Mouse (Mus musculus) adrenal gland, adult (tissue): ENCODE measurements around the gene Pde4dip.

Source experiments
- DNase-seq, 2 experiments: peaks; one replicate each; pipeline ENCODE4 v3.0.0; 2022 to 2023; ENCODE audit warnings: low spot score in 1 of 2; ENCODE audit not compliant: inconsistent age in 2 of 2

Pde4dip gene

DNA sequence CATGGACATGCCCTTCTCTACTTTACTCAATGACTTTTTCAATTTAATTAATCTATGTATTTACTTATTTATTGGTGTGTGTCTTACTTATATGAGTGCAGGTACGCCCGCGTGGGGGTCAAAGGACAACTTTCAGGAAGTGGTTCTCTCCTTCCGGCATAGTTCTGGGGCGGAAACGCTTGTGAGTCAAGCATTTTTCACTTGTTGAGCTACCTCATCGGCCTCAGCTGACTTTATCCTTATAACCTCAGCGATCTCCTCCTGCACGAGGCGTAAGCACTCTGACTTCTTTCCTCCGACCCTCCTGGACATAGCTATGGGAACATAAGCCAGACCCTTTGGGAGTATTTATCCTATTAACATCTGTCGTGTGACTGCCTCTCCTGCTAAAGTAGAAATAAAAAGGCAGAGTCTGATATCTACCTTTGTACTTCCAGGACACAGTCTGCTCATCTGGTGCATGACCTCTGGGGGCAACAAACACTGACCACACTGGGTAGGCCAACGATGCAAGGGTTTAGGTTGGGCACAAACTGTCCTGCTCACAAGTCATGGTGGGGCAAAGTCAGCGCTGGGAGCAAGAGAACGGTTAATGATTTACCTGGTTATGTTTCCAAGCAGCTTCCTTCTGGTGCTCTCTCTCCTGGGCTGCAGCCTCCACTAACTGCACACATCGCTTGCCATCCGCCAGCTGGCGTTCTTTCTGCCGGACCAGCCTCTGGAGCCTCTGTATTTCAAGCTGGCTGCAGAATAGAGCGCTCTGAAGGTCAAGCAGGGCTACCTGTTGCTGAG is 132.0 kb downstream of the Pde4dip start:
- DNase-seq, result no peak

DNA sequence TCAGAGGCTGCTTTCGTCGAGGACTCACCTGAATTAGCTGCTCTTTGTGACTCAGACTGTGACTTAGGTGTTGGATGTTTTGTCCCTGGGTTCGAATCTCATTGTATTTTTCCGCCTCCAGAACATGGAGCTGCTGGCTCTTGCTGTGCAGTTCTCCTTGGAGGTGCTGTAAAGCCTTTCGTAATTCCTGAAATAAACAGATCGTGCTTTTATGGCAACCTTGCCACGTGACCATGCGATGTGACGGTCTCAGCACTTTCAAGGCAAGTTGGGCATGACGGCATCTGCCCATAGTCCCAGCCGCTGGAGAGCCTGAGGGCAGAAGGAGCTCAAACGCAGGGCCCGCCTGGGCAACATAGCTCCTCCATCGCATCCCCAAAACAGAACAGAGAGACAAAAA is 133.1 kb downstream of the Pde4dip start:
- DNase-seq, result no peak

DNA sequence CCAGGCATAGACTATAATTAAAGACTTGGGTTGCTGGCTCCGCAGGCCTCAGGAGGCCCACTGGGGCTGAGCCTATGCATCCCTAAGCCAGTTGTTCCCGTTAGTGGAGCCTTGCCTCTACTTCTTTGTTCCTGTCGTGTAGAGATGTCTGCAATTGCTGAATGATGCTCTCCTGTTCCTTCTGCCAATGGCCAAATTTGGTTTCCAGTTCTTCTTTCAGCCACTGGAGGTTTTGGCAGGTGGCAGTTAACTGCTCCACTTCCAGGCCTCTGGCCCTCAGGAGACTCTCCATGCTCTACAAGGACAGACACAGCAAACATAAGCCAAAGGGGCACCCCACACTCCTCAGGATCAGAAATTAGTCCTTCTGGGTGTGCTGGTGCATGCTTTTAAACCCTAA is 135.6 kb downstream of the Pde4dip start:
- DNase-seq, result no peak

DNA sequence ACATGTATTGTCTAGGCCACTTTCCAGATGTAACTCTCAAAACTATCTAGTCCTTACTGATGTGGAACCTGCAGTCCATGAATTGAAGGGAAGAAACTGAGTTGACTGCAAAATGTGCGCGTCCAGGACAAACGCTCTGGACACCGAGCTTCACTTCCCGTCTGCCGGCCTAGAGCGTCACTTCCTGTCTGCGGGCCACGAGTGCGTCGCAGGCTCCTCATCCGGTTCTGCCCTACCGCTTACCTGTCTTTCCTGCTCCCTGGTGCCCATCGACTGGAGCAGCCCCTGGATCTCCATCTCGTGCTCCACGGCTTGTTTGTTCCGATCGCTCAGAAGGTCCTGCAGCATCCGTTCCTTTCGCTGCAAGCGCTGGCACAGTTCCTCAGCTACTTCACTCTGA is 136.9 kb downstream of the Pde4dip start:
- DNase-seq, result no peak

DNA sequence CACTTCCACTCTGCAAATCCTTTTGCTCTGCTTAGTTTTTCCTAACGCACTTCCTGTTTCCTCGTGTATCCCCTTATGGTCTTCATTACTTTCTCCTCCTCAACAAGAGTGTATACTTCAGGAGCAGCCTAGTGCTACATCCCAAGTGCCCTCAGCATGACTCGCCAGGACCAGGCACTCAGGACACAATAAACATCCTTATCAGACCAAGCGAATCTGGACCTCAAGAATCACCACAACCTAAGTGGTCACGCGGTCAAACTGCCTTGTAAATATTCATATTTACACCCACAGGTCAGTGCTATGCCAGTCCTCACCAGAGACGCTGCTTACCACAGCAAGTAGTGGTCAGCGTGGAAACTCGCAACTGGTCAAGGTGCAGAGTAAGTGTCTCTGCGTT is 139.7 kb downstream of the Pde4dip start:
- no peak for DNase-seq

DNA sequence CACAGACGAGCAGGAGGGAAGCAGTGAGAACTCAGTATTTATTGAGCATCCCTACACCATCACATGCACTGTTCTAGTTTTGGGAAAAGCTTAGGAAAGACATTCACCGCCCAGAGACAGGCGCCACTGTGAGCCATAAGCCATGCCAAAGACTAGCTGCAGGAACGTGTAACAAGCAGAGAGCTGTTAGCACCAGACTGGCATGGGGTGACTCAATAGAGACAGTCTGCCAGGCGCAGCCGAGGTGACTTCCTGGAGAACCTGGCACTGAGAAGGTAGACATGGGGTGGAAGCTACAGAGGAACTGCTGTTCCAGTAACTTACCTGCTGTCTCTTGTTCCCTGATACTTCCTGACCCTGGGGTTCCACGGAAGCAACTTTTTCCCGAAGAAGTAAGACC is 145.7 kb downstream of the Pde4dip start:
- DNase-seq, result no peak

DNA sequence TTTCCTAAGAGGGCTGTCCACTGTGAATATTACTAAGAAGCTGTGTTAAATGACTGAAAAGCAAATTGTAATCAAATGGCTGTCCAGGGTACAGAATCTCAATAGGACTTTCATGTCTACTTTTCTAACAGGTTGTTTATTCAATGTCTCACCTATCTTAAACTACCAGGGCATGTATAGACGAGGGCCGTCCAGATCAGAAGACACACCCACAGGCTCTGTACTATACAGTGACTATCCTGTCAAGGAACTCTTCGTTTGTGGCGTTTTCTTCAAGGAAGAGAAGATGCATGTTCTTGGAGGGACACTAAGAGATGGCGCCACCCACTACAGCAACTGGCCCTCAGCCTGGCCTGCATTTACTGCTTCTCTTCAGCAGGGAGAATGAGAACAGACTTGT is 152.9 kb downstream of the Pde4dip start:
- no peak for DNase-seq

DNA sequence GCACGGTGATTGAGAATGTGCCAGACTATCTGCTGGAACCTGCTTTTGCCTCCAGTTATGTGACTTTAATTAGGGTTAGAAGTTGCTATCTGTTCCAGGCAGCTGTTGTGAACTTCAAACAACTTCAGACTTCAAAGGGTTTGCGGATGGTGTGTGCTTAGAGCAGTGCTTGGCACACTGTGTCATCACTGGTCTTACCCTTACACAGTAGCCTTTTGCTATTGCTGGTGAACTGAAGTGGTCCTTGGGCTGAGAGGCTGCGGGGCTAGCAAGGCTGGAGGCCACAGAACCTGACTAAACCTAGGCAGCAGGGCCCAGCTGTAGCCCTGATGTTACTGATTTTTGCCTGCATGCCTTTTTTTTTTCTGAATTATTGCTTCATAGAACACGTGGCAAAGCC is 154.2 kb downstream of the Pde4dip start:
- no peak for DNase-seq

DNA sequence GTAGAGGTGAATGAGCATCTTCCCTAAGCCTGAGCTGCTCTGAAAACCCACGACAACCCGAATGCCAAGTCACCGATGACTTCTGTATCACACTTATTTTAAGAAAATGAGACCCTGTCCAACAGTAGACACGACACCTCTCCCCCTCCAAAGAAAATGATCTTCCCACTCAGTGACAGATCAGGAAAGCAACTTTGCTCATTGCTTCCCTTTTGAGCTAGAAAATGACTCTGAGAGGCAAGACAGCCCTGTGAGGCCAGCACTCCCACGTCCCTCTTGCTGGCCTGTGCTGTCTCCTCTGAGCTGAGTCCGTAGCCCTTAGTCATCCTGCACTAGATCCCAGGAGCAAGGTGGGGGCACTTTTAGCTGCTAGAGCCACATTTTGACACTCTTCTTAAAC is 155.9 kb downstream of the Pde4dip start:
- no peak for DNase-seq

DNA sequence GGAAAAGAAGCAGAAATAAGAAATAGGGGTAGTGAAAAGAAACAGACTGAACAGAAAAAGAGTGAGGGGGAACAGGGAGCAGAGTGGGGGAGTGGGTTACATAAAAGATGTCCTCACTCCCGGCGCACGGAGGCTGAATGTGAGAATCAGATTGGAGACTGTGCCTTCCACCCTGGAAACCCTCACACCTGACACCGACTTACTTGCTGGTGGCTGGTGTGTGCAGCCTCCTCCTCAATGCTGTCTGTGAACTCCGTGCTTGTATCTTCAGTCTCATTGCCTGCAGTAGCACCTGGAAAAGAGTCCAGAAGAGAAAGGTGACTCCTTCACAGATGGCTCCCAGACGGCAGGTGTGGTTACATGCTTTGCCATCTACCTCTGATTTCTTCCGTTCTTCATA is 157.9 kb downstream of the Pde4dip start:
- no peak for DNase-seq

DNA sequence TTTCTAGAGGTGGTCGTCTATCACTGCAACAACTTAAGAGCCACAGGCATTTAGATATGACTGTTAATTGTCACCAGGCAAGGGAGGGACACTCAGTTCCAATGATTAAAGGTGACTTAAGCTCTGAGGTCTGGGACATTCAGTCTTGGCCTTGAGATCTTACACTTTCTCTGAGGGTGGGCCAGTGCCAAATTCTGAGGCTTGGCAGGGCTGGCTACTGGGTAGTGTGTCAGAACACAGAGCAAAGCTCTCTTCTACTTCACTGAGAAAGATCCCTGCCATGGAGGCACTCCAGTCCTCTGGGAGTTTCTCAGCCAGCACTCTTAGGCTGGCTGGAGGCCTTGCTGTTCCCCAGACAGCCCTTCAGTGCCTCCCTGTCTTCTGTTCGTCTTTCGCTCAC is 158.4 kb downstream of the Pde4dip start:
- DNase-seq, result peak; percentile 58 to 80

DNA sequence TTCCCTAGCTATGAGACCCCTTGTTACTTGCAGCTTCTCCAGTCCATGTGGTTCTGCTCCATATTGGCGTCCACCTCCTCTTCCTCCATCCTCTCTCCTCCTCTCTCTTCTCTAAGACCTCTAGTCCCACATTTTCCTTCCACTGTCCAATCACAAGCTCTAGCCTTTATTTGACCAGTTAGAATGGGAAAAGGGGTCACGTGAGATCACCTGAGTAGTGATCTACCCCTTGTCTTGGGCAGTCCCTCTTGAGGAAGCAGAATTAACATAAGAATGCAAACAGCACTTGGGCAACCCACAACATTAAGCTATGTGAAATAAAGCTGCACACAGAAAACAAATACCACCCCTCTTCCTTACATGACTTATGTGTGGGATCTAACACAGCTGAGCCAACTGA is 160.7 kb downstream of the Pde4dip start:
- no peak for DNase-seq

DNA sequence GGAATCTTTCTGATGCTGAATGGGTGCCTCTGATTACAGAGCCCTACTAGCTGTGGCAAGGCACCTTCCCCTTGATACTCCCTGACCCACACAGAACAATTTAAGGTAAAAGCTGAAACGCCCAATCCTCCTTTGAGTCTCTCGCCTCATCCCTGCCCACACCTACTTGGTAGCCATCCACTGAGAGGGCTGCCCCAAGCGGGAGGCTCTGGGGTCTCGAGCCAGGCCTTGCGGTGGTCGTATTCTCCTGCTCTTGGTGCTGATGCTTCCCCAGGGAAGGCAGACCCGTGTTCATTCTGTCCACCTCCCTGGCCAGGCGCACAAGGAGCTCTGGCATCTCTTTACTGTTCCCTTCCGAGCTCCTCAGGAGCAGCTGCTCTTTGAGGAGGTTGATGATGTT is 169.4 kb downstream of the Pde4dip start:
- DNase-seq, result no peak

DNA sequence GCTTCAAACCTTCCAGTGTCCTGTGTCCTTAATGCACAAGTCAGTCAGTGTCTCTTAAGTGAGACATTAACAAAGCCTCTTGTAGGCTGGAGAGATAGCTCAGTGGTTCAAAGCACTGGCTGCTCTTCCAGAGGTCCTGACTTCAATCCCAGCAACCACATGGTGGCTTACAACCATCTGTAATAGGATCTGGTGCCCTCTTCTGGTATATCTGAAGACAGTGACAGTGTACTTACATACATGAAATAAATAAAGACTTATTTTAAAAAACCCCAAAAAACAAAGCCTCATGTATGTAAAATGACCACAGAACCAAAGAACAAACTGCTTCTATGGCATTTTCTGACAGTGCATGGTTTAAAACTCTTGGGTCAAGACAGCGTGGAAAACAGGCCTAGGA is 172.6 kb downstream of the Pde4dip start:
- DNase-seq, result no peak

DNA sequence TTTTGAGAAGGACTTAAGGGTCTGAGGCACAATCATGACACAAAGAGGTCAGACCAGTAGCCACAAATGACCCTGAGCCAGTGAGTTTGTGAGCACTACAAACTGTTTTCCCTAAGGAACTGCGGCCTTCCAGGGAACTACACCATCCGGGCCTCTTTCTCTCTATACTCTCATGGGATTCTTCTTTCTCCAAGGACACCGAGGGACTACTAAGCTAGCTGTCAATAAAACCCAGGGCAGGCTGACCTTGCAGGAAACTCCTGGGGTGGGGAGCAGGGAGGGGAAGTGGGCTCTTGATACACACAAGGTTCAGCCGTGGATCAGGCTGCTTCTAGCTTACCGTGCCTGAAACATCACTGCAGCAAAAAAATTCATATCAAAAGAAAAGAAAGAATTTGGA is 177.6 kb downstream of the Pde4dip start:
- DNase-seq, result peak; percentile 10 to 46

DNA sequence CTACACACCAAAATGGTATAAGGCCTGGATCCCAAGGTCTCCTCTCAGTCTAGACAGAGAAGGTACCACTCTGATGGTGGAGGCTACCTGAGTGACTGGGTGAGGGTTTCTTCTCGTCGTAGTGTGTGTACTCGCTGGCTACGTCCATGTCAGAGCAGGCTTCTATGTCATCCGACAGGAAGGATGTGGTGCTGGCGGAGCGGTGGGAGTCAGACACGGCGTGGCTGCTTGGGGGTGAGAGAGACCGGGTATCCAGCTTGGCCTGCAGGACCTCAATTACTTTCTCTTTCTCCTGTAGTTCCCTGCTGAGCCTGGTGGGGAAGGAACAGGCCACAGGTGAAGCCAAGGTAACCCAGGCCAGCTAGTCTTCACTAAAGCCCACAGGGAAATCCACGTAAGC is 178.4 kb downstream of the Pde4dip start:
- DNase-seq, result no peak

DNA sequence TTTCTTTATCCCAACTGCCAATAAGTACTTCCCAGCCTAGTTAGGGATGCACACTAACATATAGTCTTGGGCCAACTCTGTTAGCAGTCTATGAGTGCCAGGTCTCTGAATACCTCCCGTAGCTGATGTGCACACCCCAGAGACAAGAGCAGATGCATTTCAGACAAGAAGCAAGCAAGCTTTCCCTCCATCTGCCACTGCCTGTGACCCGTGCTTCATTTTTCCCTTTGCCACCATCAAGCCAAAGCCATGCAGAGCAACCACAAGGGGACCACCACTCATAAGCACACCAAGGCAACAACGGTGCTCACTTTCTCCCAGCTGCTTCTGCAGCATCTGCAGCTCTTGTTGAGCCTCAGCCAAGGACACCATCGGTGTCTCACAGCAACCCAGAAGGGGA is 181.9 kb downstream of the Pde4dip start:
- no peak for DNase-seq

DNA sequence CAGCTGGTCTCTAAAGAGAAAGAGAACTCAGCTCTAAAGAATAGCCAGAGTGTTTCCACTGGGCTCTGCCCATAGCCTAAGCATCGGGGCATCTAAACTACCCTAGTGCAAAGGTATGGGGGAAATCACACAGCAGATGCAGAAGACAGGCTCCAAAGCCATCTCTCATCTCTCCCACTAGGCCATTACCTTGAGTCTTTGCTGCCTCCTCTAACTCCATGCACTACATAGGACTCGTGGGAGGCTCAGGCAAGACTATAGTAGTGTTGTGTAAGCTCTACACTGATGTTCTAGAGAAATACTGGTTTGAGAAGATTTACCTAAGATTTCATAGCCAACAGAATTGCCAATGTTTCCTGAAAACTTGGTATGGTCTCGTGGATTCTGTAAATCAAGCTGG is 183.0 kb downstream of the Pde4dip start:
- no peak for DNase-seq

DNA sequence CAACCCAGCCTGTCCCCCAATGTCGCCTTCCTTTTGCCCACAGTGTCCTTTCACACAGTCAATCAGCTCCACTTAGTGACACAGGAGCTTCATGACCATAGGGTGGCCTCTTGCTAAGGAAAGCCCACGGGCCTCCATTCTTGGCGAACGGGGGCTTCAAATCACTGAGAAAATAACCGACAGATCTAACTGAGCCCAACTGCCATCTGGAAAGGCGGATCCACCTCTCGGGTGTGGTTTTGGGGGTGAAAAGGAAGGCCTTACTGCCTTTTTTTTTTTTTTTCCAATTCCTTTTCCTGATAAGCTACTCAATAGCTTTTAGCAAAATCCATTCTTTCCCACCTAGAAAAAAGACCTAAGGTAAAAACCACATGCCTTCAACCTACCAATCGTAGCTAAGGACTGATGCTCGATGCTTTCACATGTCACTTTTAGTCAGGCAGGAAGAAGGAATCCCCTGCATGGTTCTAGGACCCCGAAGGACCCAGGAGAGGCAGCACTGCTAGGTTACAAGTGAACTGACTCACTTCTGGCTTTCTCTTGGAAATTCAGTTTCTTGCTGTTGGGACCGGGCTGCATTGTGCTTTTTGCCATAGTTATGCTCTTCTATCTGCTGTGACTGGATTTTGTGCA is 185.9 kb downstream of the Pde4dip start:
- no peak for DNase-seq

DNA sequence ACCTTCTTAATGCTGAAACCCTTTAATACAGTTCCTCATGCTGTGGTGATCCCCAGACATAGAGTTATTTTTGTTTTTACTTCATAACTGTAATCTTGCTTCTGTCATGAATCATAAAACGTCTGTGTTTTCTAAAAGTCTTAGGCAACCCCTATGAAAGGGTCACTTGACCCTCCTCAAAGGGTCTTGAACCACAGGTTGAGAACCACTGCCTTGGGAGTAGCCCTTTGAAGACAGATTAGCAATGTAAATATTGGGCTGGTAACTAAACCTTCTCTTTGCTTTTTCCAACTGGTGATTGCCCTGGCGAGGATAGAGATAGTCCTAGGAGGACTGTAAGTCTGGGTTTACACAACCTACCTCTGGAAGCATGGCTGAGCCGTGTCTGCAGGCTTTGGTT is 187.3 kb downstream of the Pde4dip start:
- no peak for DNase-seq

DNA sequence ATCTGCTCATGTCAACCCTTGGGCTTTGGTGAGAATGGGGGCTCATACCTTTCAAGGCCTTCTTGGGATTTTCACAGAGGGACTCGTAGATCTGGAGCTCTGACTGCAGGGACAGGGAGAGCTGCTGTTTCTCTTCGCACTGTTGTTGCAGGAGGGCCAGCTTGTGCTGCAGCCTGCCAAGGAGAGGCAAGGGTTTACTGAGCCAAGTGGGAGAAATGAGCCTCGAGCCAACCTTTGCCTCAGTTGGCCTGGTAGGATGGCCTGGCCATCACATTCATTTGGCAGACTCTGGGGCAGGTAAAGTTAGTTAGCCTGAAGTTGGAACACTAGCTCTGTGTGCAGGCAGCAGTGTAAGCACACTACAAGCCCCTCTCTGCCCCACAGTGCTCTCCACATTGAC is 189.4 kb downstream of the Pde4dip start:
- DNase-seq, result peak in 1 of 2 experiments; percentile 44

DNA sequence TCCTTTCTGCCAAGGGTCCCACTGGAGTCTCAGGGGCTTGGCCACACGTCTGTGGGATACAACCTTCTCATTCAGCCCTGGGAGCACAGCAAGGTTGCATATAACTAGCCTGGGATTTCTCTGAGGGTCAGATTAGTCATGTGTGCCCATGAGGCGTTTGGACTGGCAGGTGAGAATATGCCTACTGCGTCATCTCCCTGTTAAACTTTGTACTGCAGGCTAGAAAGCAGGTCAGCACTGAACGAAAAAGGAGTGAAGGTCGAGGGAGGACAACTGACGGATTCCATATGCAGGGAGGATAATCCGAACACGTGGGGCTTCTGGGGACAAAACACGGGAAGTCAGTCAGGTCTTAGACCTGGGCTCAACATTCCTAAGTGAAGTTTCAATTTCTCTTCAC is 191.2 kb downstream of the Pde4dip start:
- no peak for DNase-seq

DNA sequence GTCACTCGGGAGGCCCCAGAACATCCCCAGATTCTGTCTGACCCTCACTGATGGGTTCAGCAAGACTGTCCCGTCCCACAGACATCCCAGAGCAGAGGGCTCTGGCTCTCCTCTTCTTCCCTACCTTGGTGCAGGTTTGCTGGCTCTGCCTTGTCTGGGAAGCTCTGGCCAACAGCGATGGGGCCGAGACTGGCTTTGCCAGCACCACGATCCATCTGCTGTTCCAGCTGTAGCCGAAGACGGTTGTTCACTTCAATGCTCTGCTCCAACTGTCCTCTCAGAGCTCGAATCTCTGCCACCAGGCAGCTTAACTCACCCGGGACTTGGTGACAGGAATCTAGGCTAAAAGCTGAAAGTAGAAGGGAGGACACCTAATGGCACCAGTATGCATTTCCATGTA is 191.6 kb downstream of the Pde4dip start:
- DNase-seq, result no peak
